Mouse (Mus musculus): ENCODE data around the gene Dync1i2. TPM values are rescaled to one million over a fixed set of nuclear protein-coding genes. Genes with fewer than 3 reads are reported as not detected.

The Dync1i2 gene
- polyA plus RNA-seq, 1 experiment from 2014 or later: 64.1 TPM

DNA sequence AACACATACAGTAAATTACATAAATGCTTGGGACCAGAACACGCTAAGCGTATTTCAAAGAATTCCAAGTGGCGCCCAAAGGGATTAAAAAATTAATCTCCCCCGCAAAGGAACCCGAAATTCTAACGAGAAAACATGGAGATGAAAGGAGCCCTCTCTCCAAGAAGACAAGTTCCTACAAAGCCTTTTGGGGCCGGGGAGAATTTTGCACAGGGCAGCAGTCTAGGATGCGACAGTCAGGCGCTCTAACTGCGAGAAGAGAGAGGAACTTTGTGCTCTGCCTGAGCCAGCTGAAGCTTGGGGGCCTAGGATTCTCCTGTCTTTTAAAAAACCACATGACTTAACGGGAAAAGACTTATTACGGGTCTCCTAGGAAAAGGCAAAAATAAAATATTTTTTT is 84.3 kb downstream of the Dync1i2 start:
- Histone ChIP-seq H3K4me3 (ENCODE audit: low read length) (no peak overlapping the region), H3K4me1 (ENCODE audit: control insufficient read depth, insufficient read depth, low read length) (no peaks in the 10 kb centered on the region), H3K9ac (ENCODE audit: low read length) (no peak overlapping the region), H3K27me3 (ENCODE audit: control insufficient read depth, insufficient read depth, low read length) (no peaks in the 10 kb centered on the region), H3K36me3 (ENCODE audit: control insufficient read depth, insufficient read depth) (peaks cover 23% of the 10 kb centered on the region), H3K9me3 (replicated peaks; ENCODE audit: control insufficient read depth, low read length) (no peaks in the 10 kb centered on the region), H3K4me2 (ENCODE audit: low read depth, low read length) (no peak overlapping the region), H3K27ac (ENCODE audit: low read length) (no peak overlapping the region)
- 85% methylated on average over 12 of the region's 12 CpGs for WGBS
- ATAC-seq (replicated peaks; ENCODE audit: extremely low read depth, insufficient read depth, low FRiP score): no peak

- no peak for ATAC-seq (replicated peaks; ENCODE audit: extremely low read depth, insufficient read depth, low FRiP score)
- WGBS: 68% methylated on average over 1 of the region's 1 CpGs
- no peaks in the 10 kb centered on the region for H3K27me3 ChIP-seq (ENCODE audit: control insufficient read depth, insufficient read depth, low read length)
- H3K27ac ChIP-seq (ENCODE audit: low read length): no peak overlapping the region
- no peaks in the 10 kb centered on the region for H3K9me3 ChIP-seq (replicated peaks; ENCODE audit: control insufficient read depth, low read length)
- H3K9ac ChIP-seq (ENCODE audit: low read length): no peak overlapping the region
- peaks cover 23% of the 10 kb centered on the region for H3K36me3 ChIP-seq (ENCODE audit: control insufficient read depth, insufficient read depth)
- no peak overlapping the region for H3K4me3 ChIP-seq (ENCODE audit: low read length)
- H3K4me1 ChIP-seq (ENCODE audit: control insufficient read depth, insufficient read depth, low read length): no peaks in the 10 kb centered on the region
- H3K4me2 ChIP-seq (ENCODE audit: low read depth, low read length): no peak overlapping the region
Measured at GRCm38 (mm10) chr2:71297501-71297900, 86.0 kb downstream of the Dync1i2 start.

DNA sequence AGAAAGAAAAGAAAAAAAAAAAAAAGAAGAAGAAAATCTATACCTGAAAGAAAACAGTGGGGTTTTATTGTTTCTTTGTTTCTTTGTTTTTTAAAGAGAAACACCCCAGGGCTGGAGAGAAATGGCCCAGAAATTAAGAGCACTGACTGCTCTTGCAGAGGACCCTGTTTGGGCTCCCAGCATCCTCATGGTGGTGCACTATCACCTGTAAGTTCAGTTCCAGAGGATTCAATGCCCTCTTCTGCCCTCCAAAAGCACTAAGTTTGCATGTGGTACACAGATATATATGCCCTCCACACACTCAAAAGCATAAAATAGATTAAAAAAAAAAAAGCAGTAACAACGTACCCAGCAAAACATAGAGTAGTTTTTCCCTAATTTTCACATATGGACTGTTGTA is 87.2 kb downstream of the Dync1i2 start:
- no peaks in the 10 kb centered on the region for H3K9me3 ChIP-seq (replicated peaks; ENCODE audit: control insufficient read depth, low read length)
- peaks cover 8% of the 10 kb centered on the region; the same call in 1 of the 2 replicates for H3K4me1 ChIP-seq (ENCODE audit: control insufficient read depth, insufficient read depth, low read length)
- no peak overlapping the region for H3K4me2 ChIP-seq (ENCODE audit: low read depth, low read length)
- H3K27me3 ChIP-seq (ENCODE audit: control insufficient read depth, insufficient read depth, low read length): no peaks in the 10 kb centered on the region
- WGBS: 93% methylated on average over 1 of the region's 1 CpGs
- no peak for ATAC-seq (replicated peaks; ENCODE audit: extremely low read depth, insufficient read depth, low FRiP score)
- H3K27ac ChIP-seq (ENCODE audit: low read length): no peak overlapping the region
- H3K9ac ChIP-seq (ENCODE audit: low read length): no peak overlapping the region
- H3K4me3 ChIP-seq (ENCODE audit: low read length): no peak overlapping the region
- peaks cover 20% of the 10 kb centered on the region for H3K36me3 ChIP-seq (ENCODE audit: control insufficient read depth, insufficient read depth)

DNA sequence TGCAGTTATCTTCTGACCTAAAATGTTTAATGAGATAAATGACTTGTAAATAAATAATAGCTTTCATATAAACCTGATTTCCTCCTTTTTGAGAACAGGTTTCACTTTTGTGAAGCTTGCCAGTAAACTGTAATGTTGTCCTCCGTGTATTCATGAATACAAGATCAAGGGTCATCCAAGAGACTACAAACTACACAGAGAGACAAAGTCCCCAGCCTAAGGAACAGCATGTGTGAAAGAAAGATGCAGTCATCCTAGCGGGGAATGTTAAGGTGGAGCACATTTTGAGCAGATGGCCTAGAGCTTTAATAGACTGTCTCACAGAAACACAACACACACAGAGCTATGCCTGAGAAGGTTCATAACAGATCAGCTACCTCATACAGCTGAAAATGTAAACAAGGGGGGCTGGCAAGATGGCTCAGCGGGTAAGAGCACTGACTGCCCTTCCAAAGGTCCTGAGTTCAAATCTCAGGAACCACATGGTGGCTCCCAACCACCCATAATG is 90.7 kb downstream of the Dync1i2 start:
- Histone ChIP-seq H3K27ac (ENCODE audit: low read length) (no peak overlapping the region), H3K4me1 (ENCODE audit: control insufficient read depth, insufficient read depth, low read length) (peaks cover 12% of the 10 kb centered on the region; the same call in 1 of the 2 replicates), H3K9ac (ENCODE audit: low read length) (no peak overlapping the region), H3K9me3 (replicated peaks; ENCODE audit: control insufficient read depth, low read length) (no peaks in the 10 kb centered on the region), H3K27me3 (ENCODE audit: control insufficient read depth, insufficient read depth, low read length) (no peaks in the 10 kb centered on the region), H3K4me3 (ENCODE audit: low read length) (no peak overlapping the region), H3K4me2 (ENCODE audit: low read depth, low read length) (no peak overlapping the region), H3K36me3 (ENCODE audit: control insufficient read depth, insufficient read depth) (peaks cover 17% of the 10 kb centered on the region)
- no peak for ATAC-seq (replicated peaks; ENCODE audit: extremely low read depth, insufficient read depth, low FRiP score)
- 77% methylated on average over 3 of the region's 3 CpGs for WGBS

- Histone ChIP-seq H3K9me3 (replicated peaks; ENCODE audit: control insufficient read depth, low read length) (no peaks in the 10 kb centered on the region), H3K4me3 (ENCODE audit: low read length) (no peak overlapping the region), H3K36me3 (ENCODE audit: control insufficient read depth, insufficient read depth) (peaks cover 14% of the 10 kb centered on the region), H3K9ac (ENCODE audit: low read length) (no peak overlapping the region), H3K27ac (ENCODE audit: low read length) (no peak overlapping the region; the same call in 1 of the 2 replicates), H3K4me1 (ENCODE audit: control insufficient read depth, insufficient read depth, low read length) (peaks cover 12% of the 10 kb centered on the region; the same call in 1 of the 2 replicates), H3K4me2 (ENCODE audit: low read depth, low read length) (no peak overlapping the region), H3K27me3 (ENCODE audit: control insufficient read depth, insufficient read depth, low read length) (no peaks in the 10 kb centered on the region)
- ATAC-seq (replicated peaks; ENCODE audit: extremely low read depth, insufficient read depth, low FRiP score): peak; percentile 37; the same call in 1 of the 2 replicates
Measured at GRCm38 (mm10) chr2:71303221-71303620, 91.7 kb downstream of the Dync1i2 start.

DNA sequence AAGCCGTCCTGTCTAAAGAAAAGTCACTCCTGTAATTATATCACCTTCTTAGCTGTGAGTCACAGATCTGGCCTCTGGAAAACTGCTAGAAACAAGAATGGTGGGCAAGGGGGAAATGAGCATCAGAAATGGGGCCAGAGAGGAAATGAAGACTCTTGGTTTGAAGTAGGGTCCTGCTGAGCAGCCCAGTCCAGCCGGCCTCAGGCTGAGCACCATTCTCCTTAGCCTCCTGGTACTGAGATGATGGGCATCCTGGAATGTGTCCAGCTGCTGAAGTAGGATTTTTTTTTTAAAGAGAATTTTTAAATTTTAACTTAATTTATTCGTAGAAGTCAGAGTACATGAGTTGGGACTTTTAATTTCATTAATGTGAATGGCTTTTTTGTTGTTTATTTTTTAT is 93.3 kb downstream of the Dync1i2 start:
- H3K4me3 ChIP-seq (ENCODE audit: low read length): no peak overlapping the region
- WGBS: 42% methylated on average over 3 of the region's 3 CpGs
- H3K36me3 ChIP-seq (ENCODE audit: control insufficient read depth, insufficient read depth): peaks cover 16% of the 10 kb centered on the region
- H3K9ac ChIP-seq (ENCODE audit: low read length): no peak overlapping the region
- peaks cover 12% of the 10 kb centered on the region; the same call in 1 of the 2 replicates for H3K4me1 ChIP-seq (ENCODE audit: control insufficient read depth, insufficient read depth, low read length)
- no peaks in the 10 kb centered on the region for H3K27me3 ChIP-seq (ENCODE audit: control insufficient read depth, insufficient read depth, low read length)
- ATAC-seq (replicated peaks; ENCODE audit: extremely low read depth, insufficient read depth, low FRiP score): no peak
- H3K9me3 ChIP-seq (replicated peaks; ENCODE audit: control insufficient read depth, low read length): no peaks in the 10 kb centered on the region
- no peak overlapping the region for H3K27ac ChIP-seq (ENCODE audit: low read length)
- no peak overlapping the region for H3K4me2 ChIP-seq (ENCODE audit: low read depth, low read length)

DNA sequence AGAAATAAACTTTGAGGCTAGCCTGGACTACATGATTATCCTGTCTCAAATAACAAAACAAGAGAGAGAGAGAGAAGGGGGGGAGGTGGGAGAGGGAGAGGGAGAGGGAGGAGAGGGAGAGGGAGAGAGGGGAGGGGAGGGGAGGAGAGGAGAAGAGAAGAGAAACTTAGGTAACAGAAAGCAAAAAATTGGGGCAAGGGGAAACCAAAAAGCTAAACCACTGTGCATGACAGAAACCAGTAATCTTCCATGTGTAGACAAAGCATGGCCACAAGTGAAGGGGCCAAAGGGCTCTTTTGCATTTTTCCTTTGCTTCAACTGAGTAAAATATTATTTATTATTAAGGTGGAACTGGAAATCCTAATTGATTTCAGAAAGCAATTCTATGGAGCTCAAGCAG is 94.9 kb downstream of the Dync1i2 start:
- no peak overlapping the region for H3K27ac ChIP-seq (ENCODE audit: low read length)
- H3K9ac ChIP-seq (ENCODE audit: low read length): no peak overlapping the region
- H3K27me3 ChIP-seq (ENCODE audit: control insufficient read depth, insufficient read depth, low read length): no peaks in the 10 kb centered on the region
- no peak for ATAC-seq (replicated peaks; ENCODE audit: extremely low read depth, insufficient read depth, low FRiP score)
- H3K4me1 ChIP-seq (ENCODE audit: control insufficient read depth, insufficient read depth, low read length): peaks cover 12% of the 10 kb centered on the region; the same call in 1 of the 2 replicates
- H3K36me3 ChIP-seq (ENCODE audit: control insufficient read depth, insufficient read depth): peaks cover 20% of the 10 kb centered on the region
- H3K9me3 ChIP-seq (replicated peaks; ENCODE audit: control insufficient read depth, low read length): no peaks in the 10 kb centered on the region
- no peak overlapping the region for H3K4me3 ChIP-seq (ENCODE audit: low read length)
- no peak overlapping the region for H3K4me2 ChIP-seq (ENCODE audit: low read depth, low read length)

- Histone ChIP-seq H3K36me3 (ENCODE audit: control insufficient read depth, insufficient read depth) (peaks cover 32% of the 10 kb centered on the region), H3K4me3 (ENCODE audit: low read length) (no peak overlapping the region), H3K4me1 (ENCODE audit: control insufficient read depth, insufficient read depth, low read length) (0 out of 2 replicates have a peak, but pooled peaks cover under 1% of the 10 kb centered on the region), H3K9me3 (replicated peaks; ENCODE audit: control insufficient read depth, low read length) (no peaks in the 10 kb centered on the region), H3K27ac (ENCODE audit: low read length) (no peak overlapping the region), H3K4me2 (ENCODE audit: low read depth, low read length) (no peak overlapping the region), H3K27me3 (ENCODE audit: control insufficient read depth, insufficient read depth, low read length) (no peaks in the 10 kb centered on the region), H3K9ac (ENCODE audit: low read length) (no peak overlapping the region)
- ATAC-seq (replicated peaks; ENCODE audit: extremely low read depth, insufficient read depth, low FRiP score): no peak
- WGBS: 66% methylated on average over 2 of the region's 2 CpGs
Measured at GRCm38 (mm10) chr2:71309726-71310125, 98.2 kb downstream of the Dync1i2 start.

DNA sequence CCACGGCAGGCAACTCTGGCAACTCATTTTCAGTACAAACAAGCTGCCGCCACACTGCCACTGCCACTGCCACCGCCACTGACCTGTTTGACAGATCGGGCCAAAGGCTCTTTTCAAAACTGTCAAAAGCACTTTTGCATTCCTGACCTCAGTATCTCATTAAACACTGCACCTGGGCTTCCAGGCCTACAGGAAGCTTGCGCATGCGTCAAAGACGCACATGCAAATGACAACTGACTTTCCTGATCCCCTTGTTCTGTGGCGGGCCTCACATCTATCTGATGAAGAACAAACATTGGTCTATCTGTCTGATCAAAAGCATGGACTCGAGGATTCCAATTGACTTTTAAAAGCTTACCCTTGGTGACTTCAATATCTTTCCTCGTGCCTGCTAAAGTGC is 100.6 kb downstream of the Dync1i2 start:
- no peak for ATAC-seq (replicated peaks; ENCODE audit: extremely low read depth, insufficient read depth, low FRiP score)
- no peaks in the 10 kb centered on the region for H3K27me3 ChIP-seq (ENCODE audit: control insufficient read depth, insufficient read depth, low read length)
- peaks cover 36% of the 10 kb centered on the region for H3K36me3 ChIP-seq (ENCODE audit: control insufficient read depth, insufficient read depth)
- WGBS: 70% methylated on average over 10 of the region's 10 CpGs
- no peak overlapping the region for H3K27ac ChIP-seq (ENCODE audit: low read length)
- no peak overlapping the region for H3K4me2 ChIP-seq (ENCODE audit: low read depth, low read length)
- no peak overlapping the region for H3K9ac ChIP-seq (ENCODE audit: low read length)
- no peak overlapping the region for H3K4me3 ChIP-seq (ENCODE audit: low read length)
- no peaks in the 10 kb centered on the region for H3K4me1 ChIP-seq (ENCODE audit: control insufficient read depth, insufficient read depth, low read length)
- H3K9me3 ChIP-seq (replicated peaks; ENCODE audit: control insufficient read depth, low read length): no peaks in the 10 kb centered on the region
